Mouse (Mus musculus) heart, embryonic 12.5 days (tissue): Measurements from ENCODE around the gene Tufm. TPM values are rescaled to one million over a fixed set of nuclear protein-coding genes. Genes with fewer than 3 reads are reported as not detected.

Experiments
- ATAC-seq: fragments of 200-750 bp; cut with Nextera tagmentation; 2 replicates; pipeline ENCODE4 v1.8.0; 2017; ENCODE audit warnings: moderate TSS enrichment, moderate library complexity; ENCODE audit not compliant: insufficient number of reproducible peaks, low FRiP score
- H3K27ac ChIP-seq: fragments of 300-500 bp; sonication (generic); 2 replicates; pipeline ENCODE4 v1.5.1; 2016; ENCODE audit warnings: mild to moderate bottlenecking, moderate library complexity; ENCODE audit not compliant: poor library complexity, severe bottlenecking
- H3K27me3 ChIP-seq: fragments of 300-500 bp; sonication (generic); replicated peaks from 2 replicates; pipeline ENCODE4 v1.6.1; 2016; ENCODE audit warnings: mild to moderate bottlenecking, moderate library complexity
- H3K36me3 ChIP-seq: fragments of 300-500 bp; sonication (generic); 2 replicates; pipeline ENCODE4 v1.6.1; 2016; ENCODE audit warnings: mild to moderate bottlenecking, moderate library complexity
- H3K4me1 ChIP-seq: fragments of 300-500 bp; sonication (generic); replicated peaks from 2 replicates; pipeline ENCODE4 v1.6.1; 2016; ENCODE audit warnings: mild to moderate bottlenecking
- H3K4me2 ChIP-seq: fragments of 300-500 bp; sonication (generic); 2 replicates; pipeline ENCODE4 v1.6.1; 2016; ENCODE audit warnings: mild to moderate bottlenecking, moderate library complexity
- H3K4me3 ChIP-seq: fragments of 300-500 bp; sonication (generic); 2 replicates; pipeline ENCODE4 v1.5.1; 2016; ENCODE audit warnings: mild to moderate bottlenecking
- H3K9ac ChIP-seq: fragments of 300-500 bp; sonication (generic); 2 replicates; pipeline ENCODE4 v1.6.1; 2016; ENCODE audit warnings: mild to moderate bottlenecking, moderate library complexity
- H3K9me3 ChIP-seq: fragments of 300-500 bp; sonication (generic); replicated peaks from 2 replicates; pipeline ENCODE4 v1.6.1; 2016; ENCODE audit warnings: mild to moderate bottlenecking, moderate library complexity
- WGBS: fragments of 180-500 bp; shearing (Covaris S2); methylation state at CpG from one replicate; pipeline ENCODE4 v1.1.7; 2016; 5-methylcytosine and 5-hydroxymethylcytosine counted together
- polyA plus RNA-seq: library from polyadenylated mRNA; unstranded; fragments of >200 nt; fragmentation: Nextera tagmentation; extraction: Ambion mirVana; gene quantifications from 2 replicates; pipeline ENCODE4 v1.2.1, GENCODE M21; 2016

Gene Tufm
- polyA plus RNA-seq, 1 experiment from 2014 or later, result 167 TPM

DNA sequence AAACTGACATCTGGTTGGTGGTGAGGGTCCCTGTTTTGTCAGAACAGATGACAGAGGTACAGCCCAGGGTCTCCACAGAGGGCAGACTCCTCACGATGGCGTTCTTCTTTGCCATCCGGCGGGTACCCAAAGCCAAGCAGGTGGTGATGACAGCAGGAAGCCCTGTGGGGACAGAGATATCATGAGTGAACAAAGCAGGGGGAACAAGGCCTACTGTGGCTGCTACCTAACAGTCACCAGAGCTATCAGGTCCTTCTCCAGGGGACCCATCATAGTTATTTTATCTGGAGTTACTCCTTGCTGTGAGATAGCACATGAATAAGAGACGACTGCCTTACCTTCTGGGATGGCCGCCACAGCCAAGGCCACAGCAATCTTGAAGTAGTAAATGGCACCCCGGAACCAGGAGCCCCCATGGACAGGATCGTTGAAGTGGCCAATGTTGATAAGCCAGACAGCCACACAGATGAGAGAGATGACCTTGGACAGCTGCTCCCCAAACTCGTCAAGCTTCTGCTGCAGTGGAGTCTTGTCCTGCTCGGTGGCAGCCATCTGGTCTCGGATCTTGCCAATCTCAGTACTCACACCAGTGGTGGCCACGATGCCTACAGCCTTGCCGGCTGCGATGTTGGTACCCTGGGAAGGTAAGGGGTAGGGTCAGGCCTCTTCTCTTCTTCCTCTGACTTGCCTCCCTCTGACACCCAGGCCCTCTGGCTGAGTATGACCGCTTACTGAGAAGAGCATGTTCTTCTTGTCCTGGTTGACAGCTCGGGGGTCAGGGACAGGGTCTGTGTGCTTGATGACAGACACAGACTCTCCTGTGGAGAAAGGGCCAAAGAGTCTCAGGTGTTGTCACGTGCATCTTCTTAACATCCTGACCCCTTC lies 30.5 kb upstream of the Tufm start:
- ATAC-seq, result no peak
- H3K27ac ChIP-seq, result no peak overlapping the region
- H3K4me2 ChIP-seq, result no peak overlapping the region
- H3K4me1 ChIP-seq, result peaks cover 16% of the 10 kb centered on the region
- 0 out of 2 replicates have a peak, but pooled peaks cover 3% of the 10 kb centered on the region for H3K27me3 ChIP-seq
- no peak overlapping the region for H3K9ac ChIP-seq
- 73% methylated on average over 17 of the region's 17 CpGs for WGBS
- H3K36me3 ChIP-seq, result no peaks in the 10 kb centered on the region
- no peak overlapping the region for H3K4me3 ChIP-seq
- H3K9me3 ChIP-seq, result no peaks in the 10 kb centered on the region

DNA sequence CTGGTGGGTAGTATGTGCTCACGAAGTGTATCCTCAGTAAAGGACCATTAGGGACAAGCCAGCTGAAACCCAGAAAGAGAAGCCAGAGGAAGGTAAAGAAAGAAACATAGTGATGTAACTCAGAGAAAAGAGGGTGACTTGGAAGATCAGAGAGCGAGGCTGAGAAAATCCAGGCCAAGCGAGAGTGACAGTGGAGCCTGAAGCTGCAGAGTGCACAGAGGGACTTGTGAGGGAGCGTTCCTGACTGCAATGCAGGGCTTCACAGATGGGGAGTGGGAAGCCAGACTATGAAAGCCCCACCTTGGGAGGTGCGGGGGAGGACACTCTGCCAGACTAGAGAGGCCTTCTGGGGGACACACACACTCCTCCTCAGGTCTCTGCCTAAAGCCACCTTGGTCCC lies 28.9 kb upstream of the Tufm start:
- Histone ChIP-seq H3K4me1 (peaks cover 23% of the 10 kb centered on the region), H3K36me3 (no peaks in the 10 kb centered on the region), H3K27me3 (0 out of 2 replicates have a peak, but pooled peaks cover 4% of the 10 kb centered on the region), H3K27ac (no peak overlapping the region), H3K4me3 (no peak overlapping the region), H3K9me3 (no peaks in the 10 kb centered on the region), H3K9ac (no peak overlapping the region), H3K4me2 (no peak overlapping the region)
- WGBS, result 68% methylated on average over 5 of the region's 5 CpGs
- ATAC-seq, result no peak

DNA sequence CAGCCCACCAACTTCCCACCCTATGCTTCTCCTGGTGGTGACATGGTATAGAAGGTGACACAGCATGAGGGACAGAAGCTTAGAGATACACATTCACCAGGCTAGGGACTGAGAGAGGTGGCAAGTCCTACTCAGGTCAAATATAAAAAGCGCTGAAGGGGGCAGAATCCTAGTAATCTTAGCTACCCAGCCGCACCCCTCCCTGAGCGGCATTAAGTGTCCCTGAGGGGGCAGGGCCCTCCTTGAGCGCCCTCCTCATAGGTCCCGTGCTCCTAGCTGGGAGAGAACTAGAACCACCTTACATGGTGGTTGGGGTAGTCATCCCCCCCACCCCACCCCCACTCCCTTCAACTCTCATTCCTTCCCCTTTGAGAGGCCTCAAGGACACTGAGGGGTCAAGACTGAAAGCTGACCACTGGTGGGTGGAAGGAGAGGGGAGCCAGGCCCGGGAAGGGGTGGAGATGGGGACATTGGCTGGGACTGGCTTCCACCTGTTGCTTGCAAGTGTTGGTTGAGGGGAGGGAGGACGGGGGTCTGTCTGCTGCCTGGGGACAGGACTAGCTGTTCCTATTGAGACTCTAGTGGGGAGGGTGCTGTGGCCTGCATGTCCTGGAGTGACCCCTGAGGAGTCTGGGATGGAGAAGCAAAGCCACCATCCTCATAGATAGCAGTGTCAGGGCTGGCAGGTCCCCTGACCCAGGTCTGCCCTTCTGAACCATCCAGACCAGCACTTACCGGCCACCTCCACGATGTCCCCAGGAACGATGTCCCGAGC lies 28.1 kb upstream of the Tufm start:
- no peak overlapping the region for H3K4me2 ChIP-seq
- no peak for ATAC-seq
- 75% methylated on average over 11 of the region's 11 CpGs for WGBS

DNA sequence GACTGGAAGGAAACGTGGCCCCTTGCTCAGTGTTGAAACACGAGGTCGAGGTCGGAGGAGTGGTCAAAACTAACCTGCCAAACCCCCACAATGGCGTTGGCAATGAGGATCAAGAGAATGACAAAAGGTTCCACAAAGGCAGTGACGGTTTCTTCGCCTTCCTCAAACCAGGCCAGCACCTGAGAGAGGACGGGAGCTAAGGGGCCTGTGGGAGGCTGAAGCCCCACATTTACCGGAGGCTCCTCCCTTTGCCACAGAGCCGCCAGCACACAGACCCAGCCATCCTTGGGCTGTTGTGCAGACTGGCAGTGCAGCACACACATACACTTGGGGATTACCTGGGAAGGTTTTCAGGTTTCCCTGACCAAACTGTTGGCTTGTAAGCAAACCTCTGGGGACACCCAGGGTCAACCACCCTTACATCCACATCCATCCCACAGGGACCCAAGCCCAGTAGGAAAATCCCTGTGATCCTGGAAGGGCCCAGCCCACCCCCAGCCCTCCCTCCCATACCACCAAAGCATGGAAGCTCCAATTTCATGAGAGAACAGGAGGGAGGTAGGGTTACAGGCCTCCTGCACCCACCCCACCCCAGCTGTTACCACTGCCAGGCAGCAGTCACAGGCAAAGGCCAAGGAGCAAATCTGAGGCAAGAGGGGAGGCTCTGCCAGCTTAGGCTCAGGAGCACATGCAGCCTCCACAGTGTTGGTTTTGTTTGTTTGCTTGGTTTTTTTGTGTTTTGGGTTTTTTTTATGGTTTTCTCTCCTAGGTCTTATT lies 26.4 kb upstream of the Tufm start:
- Histone ChIP-seq H3K9me3 (no peaks in the 10 kb centered on the region), H3K4me3 (no peak overlapping the region), H3K9ac (no peak overlapping the region), H3K4me1 (peaks cover 49% of the 10 kb centered on the region), H3K4me2 (no peak overlapping the region), H3K36me3 (no peaks in the 10 kb centered on the region), H3K27ac (no peak overlapping the region), H3K27me3 (0 out of 2 replicates have a peak, but pooled peaks cover 4% of the 10 kb centered on the region)
- no peak for ATAC-seq
- 54% methylated on average over 10 of the region's 10 CpGs for WGBS

More for the DNA sequence above, 28.1 kb upstream of the Tufm start:
- no peaks in the 10 kb centered on the region for H3K36me3 ChIP-seq
- 0 out of 2 replicates have a peak overlapping the region, but pooled peaks have one; percentile 4 for H3K9ac ChIP-seq
- no peak overlapping the region for H3K27ac ChIP-seq
- H3K4me1 ChIP-seq, result peaks cover 31% of the 10 kb centered on the region
- H3K4me3 ChIP-seq, result no peak overlapping the region
- H3K27me3 ChIP-seq, result 0 out of 2 replicates have a peak, but pooled peaks cover 4% of the 10 kb centered on the region
- no peaks in the 10 kb centered on the region for H3K9me3 ChIP-seq

DNA sequence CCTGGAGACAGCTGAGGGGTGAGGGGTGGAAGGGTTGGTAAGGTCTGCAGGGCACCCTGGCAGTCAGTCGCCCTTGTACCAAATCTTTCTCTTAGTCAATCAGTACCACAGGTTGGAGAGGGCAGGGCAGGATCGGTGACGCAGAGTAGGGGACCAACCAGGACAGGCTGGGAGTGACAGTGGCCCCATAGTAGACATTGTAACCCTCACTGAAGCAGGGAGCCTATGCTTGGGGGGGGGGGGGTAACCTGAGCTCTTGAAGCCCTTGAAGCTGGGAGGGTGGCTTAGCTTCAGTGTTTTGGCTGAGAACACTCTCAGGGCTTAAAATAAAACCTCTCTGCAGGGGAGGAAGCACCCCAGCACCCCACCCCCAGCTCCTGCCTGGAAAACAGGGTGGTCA lies 25.5 kb upstream of the Tufm start:
- H3K9me3 ChIP-seq, result no peaks in the 10 kb centered on the region
- no peak overlapping the region for H3K4me3 ChIP-seq
- H3K27ac ChIP-seq, result no peak overlapping the region
- no peak for ATAC-seq
- 0 out of 2 replicates have a peak, but pooled peaks cover 4% of the 10 kb centered on the region for H3K27me3 ChIP-seq
- H3K36me3 ChIP-seq, result peaks cover 6% of the 10 kb centered on the region; the same call in 1 of the 2 replicates
- no peak overlapping the region for H3K9ac ChIP-seq
- H3K4me1 ChIP-seq, result peaks cover 57% of the 10 kb centered on the region
- 78% methylated on average over 3 of the region's 3 CpGs for WGBS
- no peak overlapping the region for H3K4me2 ChIP-seq

DNA sequence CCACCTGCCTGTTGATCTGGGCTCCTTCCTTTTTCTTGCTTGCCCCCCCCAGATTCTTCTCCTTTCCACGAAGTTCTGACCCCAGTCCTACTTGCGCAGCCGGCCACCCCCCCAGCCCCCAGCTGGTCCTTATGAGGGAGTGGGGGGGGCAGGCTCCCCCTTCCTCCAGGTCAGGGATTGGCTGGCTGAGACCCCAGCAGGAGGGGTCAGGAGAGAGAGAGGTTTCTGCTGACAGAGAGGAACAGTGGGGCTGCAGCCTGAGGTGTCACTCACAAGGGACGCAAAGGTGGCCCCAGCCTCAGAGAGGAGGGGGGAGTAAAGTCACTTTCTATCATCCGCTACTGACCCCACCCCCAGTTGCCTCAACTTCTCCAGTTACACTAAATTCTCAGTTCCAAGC lies 24.2 kb upstream of the Tufm start, which contains the start of gene Atp2a1:
Atp2a1 (minus strand) TSS at position 105 of the 400 bp plus-strand sequence.
- Histone ChIP-seq H3K27ac (no peak within 1 kb of the TSS), H3K4me3 (no peak within 1 kb of the TSS), H3K27me3 (0 out of 2 replicates have a peak, but pooled peaks cover 4% of the 10 kb centered on the region), H3K4me2 (no peak within 1 kb of the TSS), H3K36me3 (peaks cover 20% of the 10 kb centered on the region), H3K9ac (peak within 1 kb of the TSS; percentile 21; the same call in 1 of the 2 replicates), H3K4me1 (peaks cover 57% of the 10 kb centered on the region), H3K9me3 (no peaks in the 10 kb centered on the region)
- WGBS, result 50% methylated on average over 5 of the region's 5 CpGs
- no peak for ATAC-seq

DNA sequence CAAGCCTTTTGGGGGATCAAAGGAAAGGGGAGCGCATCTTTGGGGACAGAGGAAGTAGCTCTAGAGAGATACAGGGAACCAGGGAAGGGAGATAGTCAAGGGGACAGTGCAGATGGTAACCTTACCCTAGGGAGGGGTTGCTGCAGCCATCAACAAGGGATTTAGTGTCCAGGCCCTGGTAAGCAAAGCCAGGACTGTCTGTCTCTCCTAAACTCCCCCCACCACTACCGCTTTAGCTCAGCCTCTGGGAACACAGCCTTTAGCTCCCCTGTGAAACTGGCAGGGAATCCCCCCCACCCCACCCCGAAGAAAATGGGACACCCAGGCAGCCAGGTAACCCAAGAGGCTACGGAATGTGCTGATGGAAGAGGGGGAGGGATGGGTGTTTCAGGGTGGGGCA lies 23.6 kb upstream of the Tufm start:
- Histone ChIP-seq H3K27ac (no peak overlapping the region), H3K4me2 (no peak overlapping the region), H3K4me3 (no peak overlapping the region), H3K4me1 (peaks cover 52% of the 10 kb centered on the region), H3K36me3 (peaks cover 25% of the 10 kb centered on the region), H3K9me3 (no peaks in the 10 kb centered on the region), H3K27me3 (0 out of 2 replicates have a peak, but pooled peaks cover 4% of the 10 kb centered on the region), H3K9ac (no peak overlapping the region)
- whole genome bisulfite sequencing, result 40% methylated on average over 4 of the region's 4 CpGs
- ATAC-seq, result no peak

DNA sequence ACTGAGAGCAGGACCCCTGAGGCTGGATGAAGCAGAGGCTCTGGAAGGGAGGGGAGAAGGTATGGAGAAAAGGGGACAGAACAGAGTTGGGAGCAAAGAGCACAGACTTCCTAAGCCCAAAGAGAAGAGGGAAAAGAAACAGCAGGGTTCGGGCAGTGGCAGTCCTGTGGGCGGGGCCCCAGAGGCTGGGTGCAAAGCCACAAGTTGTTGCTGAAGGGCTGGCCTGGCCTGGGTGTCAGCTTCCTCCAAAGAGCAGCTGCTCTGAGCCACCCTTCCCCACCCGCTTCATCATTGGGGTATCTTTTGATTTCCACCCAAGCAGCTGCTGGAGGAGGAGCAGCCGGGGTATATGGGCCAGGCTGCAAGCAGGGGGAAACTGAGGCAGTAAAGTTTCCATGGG lies 23.0 kb upstream of the Tufm start:
- Histone ChIP-seq H3K36me3 (peaks cover 31% of the 10 kb centered on the region), H3K9me3 (no peaks in the 10 kb centered on the region), H3K4me2 (no peak overlapping the region), H3K27me3 (0 out of 2 replicates have a peak, but pooled peaks cover 4% of the 10 kb centered on the region), H3K4me3 (no peak overlapping the region), H3K27ac (no peak overlapping the region), H3K4me1 (peaks cover 46% of the 10 kb centered on the region), H3K9ac (peak overlapping the region; percentile 7; the same call in 1 of the 2 replicates)
- 56% methylated on average over 4 of the region's 4 CpGs for WGBS
- ATAC-seq, result no peak

DNA sequence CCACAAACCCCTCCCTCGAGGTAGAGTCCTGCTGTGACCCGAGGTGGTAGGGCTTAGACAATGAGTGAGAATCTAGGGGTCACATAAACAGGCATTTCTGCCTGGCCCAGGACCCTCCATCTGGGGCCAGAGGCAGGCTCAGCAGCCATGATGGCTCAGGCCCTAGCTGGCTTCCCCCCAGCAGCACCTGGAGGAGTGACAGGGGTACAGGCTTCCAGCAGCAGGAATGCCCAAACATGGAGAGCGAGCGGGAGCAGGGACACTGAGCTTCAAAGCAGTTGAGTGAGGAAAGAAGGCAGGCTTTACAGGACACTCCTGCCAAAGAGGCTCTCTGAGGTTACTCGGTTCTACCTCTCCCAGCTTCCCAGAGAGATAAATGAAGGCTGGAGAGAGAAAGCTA lies 22.3 kb upstream of the Tufm start:
- Histone ChIP-seq H3K4me3 (no peak overlapping the region), H3K9me3 (no peaks in the 10 kb centered on the region), H3K36me3 (peaks cover 38% of the 10 kb centered on the region), H3K27me3 (0 out of 2 replicates have a peak, but pooled peaks cover 4% of the 10 kb centered on the region), H3K4me1 (peaks cover 42% of the 10 kb centered on the region), H3K9ac (0 out of 2 replicates have a peak overlapping the region, but pooled peaks have one; percentile 27), H3K4me2 (no peak overlapping the region), H3K27ac (peak overlapping the region; percentile 83)
- ATAC-seq, result no peak
- 18% methylated on average over 5 of the region's 5 CpGs for WGBS

DNA sequence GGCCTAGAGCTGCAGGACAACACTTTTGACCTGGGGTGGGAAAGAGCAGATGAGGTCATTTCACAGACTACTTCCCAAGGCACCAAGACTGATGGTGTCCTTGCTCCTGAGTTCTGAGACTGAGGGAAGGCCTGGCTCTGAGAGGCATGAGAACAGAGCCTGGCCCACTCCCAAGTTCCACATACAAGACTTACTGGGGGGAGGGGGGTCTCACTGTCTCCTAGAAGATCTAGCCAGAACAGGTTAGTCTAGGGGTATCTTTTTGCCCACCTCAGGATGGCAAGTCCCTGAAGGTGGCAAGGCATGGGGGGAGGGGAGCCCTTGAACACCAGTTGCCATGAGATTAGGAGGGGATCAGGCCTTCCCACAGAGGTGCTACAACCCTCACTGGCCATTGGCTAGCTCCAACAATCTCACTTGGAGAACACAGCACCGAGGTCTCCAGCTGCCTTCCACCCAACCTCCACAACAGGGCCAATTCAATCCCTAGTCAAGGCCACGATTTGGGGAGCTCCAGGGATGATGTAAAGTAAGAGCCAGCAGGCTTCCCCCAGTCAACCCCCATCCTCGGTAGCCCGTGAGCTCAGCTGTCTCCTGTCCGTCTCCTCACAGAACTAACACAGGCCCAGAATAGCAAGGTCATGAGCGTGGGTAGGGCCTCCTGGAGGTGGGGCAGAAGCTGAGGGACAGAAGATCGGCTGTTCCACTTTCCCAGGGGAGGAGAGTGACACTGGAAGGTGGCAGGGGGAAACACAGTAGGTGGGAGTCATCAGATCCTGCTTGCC lies 21.7 kb upstream of the Tufm start:
- H3K36me3 ChIP-seq, result peaks cover 44% of the 10 kb centered on the region
- H3K4me3 ChIP-seq, result no peak overlapping the region
- no peaks in the 10 kb centered on the region for H3K9me3 ChIP-seq
- ATAC-seq, result no peak
- peaks cover 42% of the 10 kb centered on the region for H3K4me1 ChIP-seq
- 12% methylated on average over 7 of the region's 7 CpGs for WGBS
- H3K9ac ChIP-seq, result 0 out of 2 replicates have a peak overlapping the region, but pooled peaks have one; percentile 27
- H3K4me2 ChIP-seq, result peak overlapping the region; percentile 37; the same call in 1 of the 2 replicates
- H3K27me3 ChIP-seq, result 0 out of 2 replicates have a peak, but pooled peaks cover 4% of the 10 kb centered on the region
- H3K27ac ChIP-seq, result peak overlapping the region; percentile 83
